Mouse (Mus musculus): ENCODE data around the gene Ccdc43. TPM values are rescaled to one million over a fixed set of nuclear protein-coding genes. Genes with fewer than 3 reads are reported as not detected.

Gene Ccdc43
- polyA plus RNA-seq, 2 experiments from 2014 or later = 30.6 to 38.0 TPM

- no peak for ATAC-seq
Observed at GRCm38 (mm10) chr11:102663416-102663815, 34.2 kb downstream of the Ccdc43 start, which contains the start of gene Meioc. Gene Meioc (plus strand): TSS chr11:102663716.

GRCm38 (mm10) chr11:102656931-102657330, 40.7 kb downstream of the Ccdc43 start:
- ATAC-seq = no peak

GRCm38 (mm10) chr11:102656326-102656926, 41.2 kb downstream of the Ccdc43 start:
- no peak for ATAC-seq

- ATAC-seq = no peak
Observed at GRCm38 (mm10) chr11:102655888-102656287, 41.7 kb downstream of the Ccdc43 start.

GRCm38 (mm10) chr11:102652844-102653243, 44.7 kb downstream of the Ccdc43 start:
- ATAC-seq = no peak

- no peak for ATAC-seq
Observed at GRCm38 (mm10) chr11:102651381-102651780, 46.2 kb downstream of the Ccdc43 start.

GRCm38 (mm10) chr11:102647885-102648284, 49.7 kb downstream of the Ccdc43 start:
- ATAC-seq = no peak

GRCm38 (mm10) chr11:102646226-102646625, 51.4 kb downstream of the Ccdc43 start:
- ATAC-seq = no peak

GRCm38 (mm10) chr11:102643891-102644382, 53.6 kb downstream of the Ccdc43 start:
- ATAC-seq = no peak

GRCm38 (mm10) chr11:102636887-102637286, 60.7 kb downstream of the Ccdc43 start:
- ATAC-seq = no peak

Other genes starting within 250 kb of the Ccdc43 start
- gene Itga2b, start 227.7 kb downstream of the Ccdc43 start, polyA plus RNA-seq (2017; shearing (Covaris generic)) = 1 to 10 TPM in 1 of 2 experiments, under 1 TPM in 1; 0.36 to 1.5 TPM
- 10 to 100 TPM; 64.2 to 75.8 TPM for gene Gpatch8, start 141.4 kb downstream of the Ccdc43 start, polyA plus RNA-seq (2017; shearing (Covaris generic))
- not detected for gene Gm11627, start 118.3 kb downstream of the Ccdc43 start, polyA plus RNA-seq (2017; shearing (Covaris generic))
- gene Fzd2, start 93.4 kb downstream of the Ccdc43 start, polyA plus RNA-seq (2017; shearing (Covaris generic)) = not detected
- under 1 TPM in 1 of 2 experiments, not detected in 1; 0.16 TPM for gene Meioc, start 34.1 kb downstream of the Ccdc43 start, polyA plus RNA-seq (2017; shearing (Covaris generic))
- not detected for gene Adam11, start 63.7 kb upstream of the Ccdc43 start, polyA plus RNA-seq (2017; shearing (Covaris generic))
- gene Gjc1, start 121.9 kb upstream of the Ccdc43 start, polyA plus RNA-seq (2017; shearing (Covaris generic)) = under 1 TPM in 1 of 2 experiments, not detected in 1; 0.28 TPM
- gene Higd1b, start 138.1 kb upstream of the Ccdc43 start, polyA plus RNA-seq (2017; shearing (Covaris generic)) = not detected
- 100 to 1,000 TPM in 1 of 2 experiments, 10 to 100 TPM in 1; 97.2 to 170 TPM for gene Eftud2, start 183.2 kb upstream of the Ccdc43 start, polyA plus RNA-seq (2017; shearing (Covaris generic))
- gene Ccdc103, start 183.4 kb upstream of the Ccdc43 start, polyA plus RNA-seq (2017; shearing (Covaris generic)) = not detected
- gene Fam187a, start 187.4 kb upstream of the Ccdc43 start, polyA plus RNA-seq (2017; shearing (Covaris generic)) = not detected
- gene Gfap, start 203.1 kb upstream of the Ccdc43 start, polyA plus RNA-seq (2017; shearing (Covaris generic)) = not detected
- under 1 TPM; 0.28 to 0.76 TPM for gene Kif18b, start 227.3 kb upstream of the Ccdc43 start, polyA plus RNA-seq (2017; shearing (Covaris generic))
- gene C1ql1, start 248.9 kb upstream of the Ccdc43 start, polyA plus RNA-seq (2017; shearing (Covaris generic)) = not detected

All from CD4-positive, CD25-positive, alpha-beta regulatory T cell, adult 4 months (primary cell).